Mouse (Mus musculus): Measurements from ENCODE around the gene Prdm16.

Gene Prdm16

GRCm38 (mm10) chr4:154549961-154550393, 86.7 kb downstream of the Prdm16 start:
- no peak for DNase-seq

DNA sequence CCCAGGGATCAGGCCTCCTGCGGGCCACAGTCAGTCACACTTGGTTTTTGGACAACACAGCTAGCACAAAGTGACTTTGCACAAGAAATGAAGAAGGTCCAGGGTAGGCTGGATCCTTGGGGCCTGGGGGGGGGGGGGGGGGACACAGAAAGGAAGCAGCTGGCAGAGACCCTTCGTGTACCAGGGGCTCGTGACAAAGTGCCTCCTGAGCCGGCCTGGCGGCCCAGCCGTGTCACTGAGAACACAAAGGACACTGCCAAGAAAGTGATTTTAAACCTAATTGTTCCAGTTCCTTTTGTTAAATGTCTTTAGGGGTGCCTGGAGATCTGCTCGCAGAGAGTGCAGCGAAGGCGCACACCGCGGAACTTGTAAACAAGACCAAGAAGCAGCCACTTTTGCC, 87.2 kb downstream of the Prdm16 start:
- no peak for DNase-seq

DNA sequence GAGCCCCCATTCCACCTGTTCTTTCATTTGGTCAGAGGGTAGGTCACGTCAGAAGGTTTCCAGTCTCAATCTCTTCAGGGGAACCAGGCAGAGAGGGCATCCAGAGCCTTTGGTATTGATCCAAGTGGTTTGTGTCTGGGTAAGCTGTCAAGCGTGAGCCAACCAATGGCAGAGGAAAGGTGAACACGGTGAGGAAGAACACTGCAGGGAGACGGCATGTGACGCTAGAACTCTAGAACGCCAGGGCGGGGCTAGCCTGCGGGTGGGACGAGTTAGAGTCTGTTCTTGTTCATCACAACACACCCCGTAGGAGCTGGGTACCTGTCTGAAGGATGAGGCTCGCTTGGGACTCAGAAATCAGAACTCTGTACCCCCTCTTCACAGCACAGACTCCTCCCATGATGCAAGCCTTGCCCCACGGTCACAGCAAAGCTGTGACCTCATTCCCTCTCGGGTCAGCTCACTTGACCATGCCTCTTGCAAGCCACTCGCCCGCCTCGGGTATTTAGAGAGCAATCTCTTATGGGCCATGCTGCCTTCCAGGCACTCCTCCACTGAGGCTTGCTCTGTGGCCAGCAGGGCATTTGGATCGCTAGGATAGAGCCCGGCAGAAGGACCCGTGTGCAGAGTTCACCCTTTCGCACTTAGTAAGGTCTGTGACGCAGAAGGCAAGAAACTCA, 89.4 kb downstream of the Prdm16 start:
- no peak for DNase-seq

GRCm38 (mm10) chr4:154545296-154545695, 91.4 kb downstream of the Prdm16 start:
- no peak for DNase-seq

GRCm38 (mm10) chr4:154543921-154544320, 92.8 kb downstream of the Prdm16 start:
- no peak for DNase-seq

DNA sequence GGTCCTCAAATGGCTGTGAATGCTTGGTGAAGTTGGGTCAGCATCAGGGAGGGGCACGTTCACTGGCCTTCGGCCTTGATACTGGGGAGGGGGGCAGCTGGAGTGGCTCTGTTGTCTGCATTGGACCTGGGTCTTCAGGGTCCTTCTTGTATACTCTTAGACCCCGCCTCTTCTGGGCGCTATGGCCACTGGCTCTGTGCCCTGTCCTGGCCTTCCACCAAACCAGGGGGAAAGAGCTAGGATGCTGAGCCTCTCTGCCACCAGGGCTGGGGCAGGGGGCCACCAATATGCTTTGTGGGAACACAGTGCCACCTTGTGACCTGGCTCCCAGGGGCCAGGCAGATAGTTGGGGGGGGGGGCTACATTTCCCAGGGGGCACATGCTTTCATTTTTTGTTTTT, 93.5 kb downstream of the Prdm16 start:
- no peak for DNase-seq

DNA sequence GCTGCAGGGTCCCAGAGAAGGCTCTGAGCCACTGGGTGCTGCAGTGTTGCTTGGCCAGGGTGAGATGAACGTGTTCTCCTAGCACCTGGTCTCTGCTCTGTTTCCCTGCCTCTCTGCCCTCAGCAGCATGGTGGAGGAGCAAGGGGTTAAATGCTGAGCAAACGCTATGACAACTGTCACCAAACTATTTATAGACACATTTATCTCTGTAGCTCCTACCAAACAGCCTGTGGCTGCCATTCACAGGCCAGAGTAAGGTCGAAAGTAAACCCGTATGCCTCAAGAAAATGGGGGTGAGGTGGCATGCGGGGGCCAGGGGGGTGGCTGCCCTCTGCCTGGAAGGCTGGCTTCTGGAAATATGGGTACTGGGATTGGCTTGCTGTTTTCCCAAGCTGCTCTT, 94.1 kb downstream of the Prdm16 start:
- no peak for DNase-seq

DNA sequence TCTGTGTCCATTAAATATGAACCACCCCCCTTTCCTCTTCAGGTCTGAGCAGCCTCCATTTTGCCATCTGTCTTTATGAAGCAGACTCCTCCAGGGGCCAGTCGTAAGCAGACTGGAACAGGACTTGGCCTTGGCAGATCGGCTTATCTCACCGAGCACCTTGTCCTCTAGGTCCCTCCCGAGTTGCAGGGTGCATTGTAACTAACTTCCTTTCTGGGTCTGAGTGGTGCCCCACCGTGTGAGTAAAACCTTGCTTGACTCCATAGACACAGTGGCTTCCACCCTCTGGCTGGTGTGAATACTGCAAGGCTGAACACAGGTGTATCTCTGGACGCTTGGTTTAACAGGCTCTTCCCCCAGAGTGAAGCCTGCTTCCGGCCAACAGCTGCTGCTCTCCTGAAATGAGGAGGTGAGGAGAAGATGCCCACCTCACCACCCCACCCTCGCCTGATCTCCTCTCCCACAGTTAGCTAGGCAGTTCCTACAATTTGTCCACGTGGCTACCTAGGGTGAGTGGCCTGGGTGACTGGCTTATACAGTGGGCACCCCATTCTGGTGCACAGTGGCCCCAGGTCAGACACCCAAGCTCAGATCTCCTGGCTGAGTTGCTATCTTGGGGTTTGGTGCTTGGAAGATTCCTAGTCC, 94.9 kb downstream of the Prdm16 start:
- DNase-seq: no peak

DNA sequence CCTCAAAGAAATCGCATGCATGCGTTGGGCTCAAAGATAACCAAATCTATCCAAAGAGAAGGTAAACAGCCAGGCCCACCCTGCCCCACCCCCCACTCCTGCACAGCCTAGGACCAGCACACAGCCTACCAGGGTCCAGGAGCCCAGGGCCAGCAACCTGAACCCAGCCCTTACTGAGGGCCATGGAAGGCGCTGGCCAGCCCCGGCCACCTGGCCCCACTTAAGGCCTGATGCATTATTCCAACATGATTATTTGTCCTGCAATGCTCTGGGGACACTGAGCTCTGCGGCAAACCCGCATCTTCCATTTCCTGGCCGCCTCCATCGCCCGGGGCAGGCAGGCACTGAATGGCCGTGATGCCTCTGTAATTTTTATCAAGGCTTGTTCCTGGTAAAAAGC, 96.0 kb downstream of the Prdm16 start:
- DNase-seq: no peak

- no peak for DNase-seq
Measured at GRCm38 (mm10) chr4:154539703-154540102, 97.0 kb downstream of the Prdm16 start.

DNA sequence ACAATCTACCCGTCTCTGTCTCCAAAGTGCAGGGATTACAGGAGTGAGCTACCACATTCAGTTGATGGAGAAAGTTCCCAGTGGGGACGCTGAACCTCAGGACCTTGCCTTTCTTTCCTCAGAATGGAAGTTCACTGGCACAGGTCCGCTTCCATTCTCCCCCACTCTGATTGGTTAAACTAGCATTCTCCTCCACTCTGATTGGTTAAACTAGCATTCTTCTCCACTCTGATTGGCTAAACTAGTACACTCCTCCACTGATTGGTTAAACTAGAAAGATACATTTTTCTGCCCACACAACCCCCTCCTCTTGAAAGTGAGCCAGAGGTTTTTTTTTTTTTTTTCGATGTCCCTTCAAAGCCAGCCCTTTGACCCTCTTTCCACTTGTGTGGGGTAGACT, 97.9 kb downstream of the Prdm16 start:
- no peak for DNase-seq

- no peak for DNase-seq
Measured at GRCm38 (mm10) chr4:154536110-154536509, 100.6 kb downstream of the Prdm16 start.

DNA sequence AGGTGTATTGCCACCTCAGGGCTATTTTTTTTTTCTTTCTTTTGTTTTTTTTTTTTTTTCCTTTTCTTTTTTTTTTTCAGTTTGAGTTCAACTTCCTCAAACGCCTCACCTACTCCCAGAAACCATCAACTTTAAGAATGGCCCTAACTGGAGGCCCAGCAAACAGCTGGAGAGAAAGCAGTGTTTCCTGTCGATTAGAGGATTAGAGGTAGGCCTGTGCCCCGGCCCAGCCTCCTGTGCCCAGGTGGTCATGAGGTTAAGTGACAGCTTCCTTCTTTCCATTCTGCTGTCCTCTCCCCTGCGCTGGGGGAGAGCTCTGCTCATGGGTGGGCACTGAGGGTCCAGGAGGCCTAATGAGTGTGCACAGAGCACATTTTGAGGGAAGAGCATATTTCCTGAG, 105.3 kb downstream of the Prdm16 start:
- DNase-seq: no peak

GRCm38 (mm10) chr4:154530336-154530735, 106.3 kb downstream of the Prdm16 start:
- no peak for DNase-seq

GRCm38 (mm10) chr4:154527506-154527905, 109.2 kb downstream of the Prdm16 start:
- no peak for DNase-seq

DNA sequence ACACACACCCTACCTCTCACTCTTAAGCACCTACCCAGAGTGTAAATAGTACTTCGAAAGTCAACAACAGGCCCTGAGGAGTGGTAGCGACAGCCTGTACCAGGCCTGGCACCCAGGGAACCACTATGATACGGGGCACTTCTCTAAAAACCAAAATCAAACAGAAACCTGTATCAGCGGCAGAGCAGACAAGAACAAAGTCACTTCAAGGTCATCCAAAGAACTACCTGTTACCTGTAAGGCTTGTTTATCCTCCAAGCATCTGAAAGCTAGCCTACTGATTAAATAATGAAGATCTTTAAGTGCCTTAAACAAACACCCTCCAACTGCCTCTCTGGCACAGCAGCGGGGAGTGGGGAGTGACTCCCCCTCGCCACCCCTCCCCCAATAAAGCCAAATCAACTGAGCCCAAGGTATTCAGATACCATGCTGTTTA, 110.3 kb downstream of the Prdm16 start:
- no peak for DNase-seq

- DNase-seq: no peak
Measured at GRCm38 (mm10) chr4:154523898-154524297, 112.8 kb downstream of the Prdm16 start.

DNA sequence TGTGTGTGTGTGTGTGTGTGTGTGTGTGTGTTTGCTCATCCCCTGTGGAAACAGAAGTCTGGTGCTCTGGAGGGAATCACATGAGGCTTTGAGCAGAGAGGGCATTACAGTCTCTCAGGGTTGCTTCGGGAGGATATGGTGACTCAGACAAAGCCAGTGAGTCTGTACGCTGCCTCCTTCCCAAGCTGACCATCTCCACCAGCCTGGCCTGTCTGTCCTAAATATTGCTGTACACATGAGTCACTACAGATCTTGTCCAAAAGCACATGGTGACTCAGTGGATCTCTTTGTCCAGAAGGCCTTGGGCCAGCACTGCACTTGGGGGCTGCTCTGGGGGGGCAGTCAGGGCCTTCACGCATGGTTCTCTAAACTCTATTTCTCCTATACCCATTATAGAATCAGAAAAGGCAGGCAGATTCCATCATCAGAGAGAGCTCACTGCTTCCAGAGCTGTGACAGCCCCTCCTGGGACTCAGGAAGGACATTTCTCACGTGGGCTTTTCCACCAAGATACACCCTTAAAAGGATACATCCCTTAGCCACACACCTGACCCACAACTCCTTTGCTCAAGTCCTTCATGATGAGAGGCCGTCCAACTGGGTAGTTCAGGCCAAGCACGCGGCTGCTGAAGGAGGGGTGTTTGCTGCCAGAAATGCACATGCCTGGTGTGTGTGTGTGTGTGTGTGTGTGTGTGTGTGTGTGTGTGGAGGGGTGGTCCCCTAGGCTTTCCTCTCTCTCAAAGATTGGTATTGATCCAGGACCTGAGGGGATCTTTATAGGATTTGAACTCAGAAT, 114.6 kb downstream of the Prdm16 start:
- DNase-seq: no peak

GRCm38 (mm10) chr4:154519470-154520037, 117.1 kb downstream of the Prdm16 start:
- no peak for DNase-seq

DNA sequence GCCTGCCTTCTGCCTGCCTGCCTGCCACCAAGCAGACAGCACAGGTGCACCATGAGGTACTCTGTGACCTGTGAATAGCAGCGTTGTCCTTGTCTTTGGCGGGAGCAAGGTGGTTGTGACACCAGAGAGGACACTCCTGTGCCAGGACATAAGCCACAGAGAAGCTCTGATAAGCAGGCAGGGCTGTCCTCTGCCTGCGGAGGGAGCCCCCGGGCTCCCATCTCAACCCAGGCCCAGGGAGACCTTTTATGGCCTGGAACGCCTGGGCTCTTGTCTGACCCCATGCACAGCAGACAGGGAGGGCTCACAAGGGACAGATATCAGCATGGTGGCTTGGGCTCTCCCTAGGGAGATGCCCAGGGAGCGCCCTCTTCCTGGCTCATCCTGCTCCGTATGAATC, 118.7 kb downstream of the Prdm16 start:
- no peak for DNase-seq

GRCm38 (mm10) chr4:154516470-154516869, 120.2 kb downstream of the Prdm16 start:
- DNase-seq: no peak

DNA sequence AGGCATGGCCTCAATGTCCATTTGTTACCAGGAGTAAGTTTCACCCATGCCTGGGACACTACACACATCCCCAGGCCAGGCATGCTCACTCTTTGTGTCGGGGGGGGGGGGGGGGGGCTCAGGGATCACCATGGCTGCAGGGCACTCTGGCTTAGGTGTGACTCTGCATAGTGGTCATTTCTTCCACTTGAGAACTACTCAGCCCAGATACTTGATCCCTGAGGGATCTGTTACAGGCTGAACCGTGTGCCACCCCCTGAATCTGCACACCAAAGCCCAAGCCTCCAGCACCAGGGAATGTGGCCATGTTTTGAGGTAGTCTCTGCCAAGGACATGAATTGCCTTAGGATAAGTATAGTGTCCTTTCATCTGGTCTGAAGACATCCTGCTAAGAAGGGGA, 123.0 kb downstream of the Prdm16 start:
- DNase-seq: no peak

DNA sequence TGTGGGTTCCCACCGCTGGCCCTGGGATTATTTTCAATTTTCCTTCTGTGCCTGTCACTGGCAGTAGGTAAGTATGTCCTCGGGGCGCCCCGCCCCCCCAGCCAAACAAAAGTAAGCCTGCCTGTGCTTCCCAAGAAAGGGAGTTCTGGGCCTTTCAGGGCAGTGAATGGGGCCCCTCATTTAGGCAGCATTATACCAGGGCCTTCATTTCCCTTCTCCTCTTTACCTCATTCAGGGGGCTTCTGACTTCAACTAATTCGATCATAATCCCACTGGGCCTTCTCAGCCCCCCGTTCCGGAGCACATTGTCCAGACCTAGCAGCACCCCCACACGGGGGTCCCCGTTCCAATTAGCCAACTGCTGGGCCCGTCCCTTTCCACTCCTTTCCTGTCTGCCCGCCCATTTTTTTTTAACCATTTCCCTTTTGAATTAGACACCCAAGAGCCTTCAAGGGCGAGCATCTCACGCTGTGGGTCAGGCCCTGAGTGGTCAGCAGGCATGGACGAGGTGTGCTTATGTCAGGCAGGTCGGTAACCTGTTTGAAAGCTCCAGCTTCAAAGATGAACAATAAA, 124.1 kb downstream of the Prdm16 start:
- no peak for DNase-seq
